Mouse (Mus musculus): Measurements from ENCODE around the gene Tsc22d1. TPM values are rescaled to one million over a fixed set of nuclear protein-coding genes. Genes with fewer than 3 reads are reported as not detected.

The Tsc22d1 gene
- polyA plus RNA-seq, 1 experiment from 2014 or later = 767 TPM

GRCm38 (mm10) chr14:76555263-76556030, 140.7 kb downstream of the Tsc22d1 start:
- peak; percentile 33 for ATAC-seq (ENCODE audit: low FRiP score, low read depth)
- H3K9me3 ChIP-seq = no peaks in the 10 kb centered on the region
- peak overlapping the region; percentile 76 for H3K4me3 ChIP-seq
- H3K9ac ChIP-seq = peak overlapping the region; percentile 87
- H3K27me3 ChIP-seq = no peaks in the 10 kb centered on the region
- WGBS = 45% methylated on average over 18 of the region's 18 CpGs
- H3K4me1 ChIP-seq (replicated peaks) = peaks cover 34% of the 10 kb centered on the region
- H3K27ac ChIP-seq (replicated peaks) = peak overlapping the region; percentile 93
- no peaks in the 10 kb centered on the region for H3K36me3 ChIP-seq
- H3K4me2 ChIP-seq = peak overlapping the region; percentile 90

DNA sequence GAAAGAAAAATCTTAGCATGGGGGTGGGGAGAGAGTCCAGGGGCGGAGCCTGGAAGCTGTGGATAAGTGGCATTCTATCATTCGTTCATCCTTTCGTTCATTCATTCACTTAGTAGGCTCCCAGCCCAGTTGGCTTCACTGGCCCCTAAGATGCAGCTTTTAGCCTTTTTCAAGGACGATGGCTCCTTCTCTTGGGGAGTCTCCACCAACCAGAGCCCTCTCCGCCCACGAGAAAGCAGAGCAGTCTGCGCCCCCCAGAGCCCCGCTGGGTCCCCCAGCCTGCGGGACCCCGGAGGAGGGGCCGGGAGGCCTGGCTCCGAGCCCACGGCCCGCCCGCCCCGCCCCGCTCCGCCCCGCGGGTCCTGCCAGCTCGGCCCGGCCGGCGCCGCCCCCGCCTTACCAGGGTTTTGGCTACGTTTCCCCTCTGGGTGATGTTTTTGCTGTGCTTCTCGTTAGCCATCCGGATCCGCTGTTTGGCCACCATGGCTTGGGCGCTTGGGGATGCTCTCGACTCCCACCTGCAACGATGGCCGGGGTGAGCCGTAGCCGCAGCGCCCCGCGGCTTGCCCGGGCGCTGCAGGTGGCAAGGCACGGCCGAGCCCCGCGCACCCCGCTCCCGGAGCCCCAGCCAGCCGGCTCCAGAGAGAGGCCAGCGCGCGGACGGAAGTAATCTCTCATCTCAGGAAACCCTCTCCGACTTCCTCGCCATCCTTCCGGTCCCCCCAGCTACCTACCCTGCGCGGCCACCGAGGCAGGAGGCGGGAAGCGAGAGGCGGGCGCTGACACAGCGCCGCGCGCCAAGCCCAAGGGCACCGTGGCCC, 141.5 kb downstream of the Tsc22d1 start:
- H3K36me3 ChIP-seq = no peaks in the 10 kb centered on the region
- peak overlapping the region; percentile 93 for H3K27ac ChIP-seq (replicated peaks)
- H3K4me2 ChIP-seq = peak overlapping the region; percentile 90
- no peaks in the 10 kb centered on the region for H3K27me3 ChIP-seq
- peak; percentile 80 for ATAC-seq (ENCODE audit: low FRiP score, low read depth)
- no peaks in the 10 kb centered on the region for H3K9me3 ChIP-seq
- peak overlapping the region; percentile 76 for H3K4me3 ChIP-seq
- peaks cover 34% of the 10 kb centered on the region for H3K4me1 ChIP-seq (replicated peaks)
- WGBS = under 1% methylated on average over 67 of the region's 67 CpGs
- peak overlapping the region; percentile 87 for H3K9ac ChIP-seq

DNA sequence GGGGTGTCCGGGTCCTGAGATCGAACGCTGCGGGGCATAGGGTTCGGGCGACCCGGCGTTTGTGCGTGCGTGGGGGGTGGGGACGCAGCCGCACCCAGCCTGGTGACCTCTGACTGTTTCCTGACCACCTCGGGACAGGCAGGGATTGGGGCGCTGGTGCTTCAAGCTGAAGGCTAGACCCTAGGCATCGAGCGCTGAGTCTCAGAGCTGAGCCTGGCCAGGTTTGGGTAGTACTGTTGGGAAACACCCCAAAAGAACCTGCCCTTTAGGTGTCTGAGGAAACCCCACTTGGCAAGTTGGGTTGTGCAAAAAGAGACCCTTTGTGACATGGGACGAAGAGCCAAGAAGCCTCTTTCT, 142.1 kb downstream of the Tsc22d1 start, which contains the start of gene Serp2:
Serp2 (minus strand) TSS at position 38 of the 357 bp plus-strand sequence.
- H3K9ac ChIP-seq = peak within 1 kb of the TSS; percentile 87
- peaks cover 34% of the 10 kb centered on the region for H3K4me1 ChIP-seq (replicated peaks)
- ATAC-seq (ENCODE audit: low FRiP score, low read depth) = peak; percentile 35

More for the DNA sequence above, 142.1 kb downstream of the Tsc22d1 start, which contains the start of gene Serp2:
- Histone ChIP-seq H3K4me3 (peak within 1 kb of the TSS; percentile 76), H3K9me3 (no peaks in the 10 kb centered on the region), H3K27ac (replicated peaks) (peak within 1 kb of the TSS; percentile 93), H3K27me3 (no peaks in the 10 kb centered on the region), H3K4me2 (peak within 1 kb of the TSS; percentile 90), H3K36me3 (no peaks in the 10 kb centered on the region)
- WGBS = 9% methylated on average over 17 of the region's 17 CpGs

Other genes starting within 250 kb of the Tsc22d1 start
- 203 and 213 TPM in 2 replicates for gene Serp2, start 141.9 kb downstream of the Tsc22d1 start, polyA plus RNA-seq (2015; fragmentation: Nextera tagmentation; extraction: Ambion mirVana)